Mouse (Mus musculus): ENCODE results near the gene Gm49396.

- no peak for TF ChIP-seq CTCF (IDR thresholded peaks at IDR 0.05; ENCODE audit: low read depth)
- no peak for TF ChIP-seq EP300 (IDR thresholded peaks at IDR 0.05; ENCODE audit: low read depth)
Observed at GRCm38 (mm10) chr7:30585170-30585569, 22.0 kb downstream of the Gm49396 start.
